Mouse (Mus musculus) hindbrain, postnatal 0 days (tissue): ENCODE data around the gene Dmgdh. TPM values are rescaled to one million over a fixed set of nuclear protein-coding genes. Genes with fewer than 3 reads are reported as not detected.

Source experiments
- ATAC-seq: fragments of 200-750 bp; cut with Nextera tagmentation; 2 replicates; pipeline ENCODE4 v1.8.0; 2017; ENCODE audit warnings: mild to moderate bottlenecking, moderate TSS enrichment, moderate library complexity
- DNase-seq: peaks from one replicate; pipeline ENCODE4 v3.0.0-alpha.2; 2015; ENCODE audit warnings: low spot score
- H3K27ac ChIP-seq: fragments of 300-500 bp; sonication (generic); 2 replicates; pipeline ENCODE4 v1.5.1; 2014; ENCODE audit warnings: mild to moderate bottlenecking
- H3K27me3 ChIP-seq: fragments of 300-500 bp; sonication (generic); 2 replicates; pipeline ENCODE4 v1.6.1; 2014; ENCODE audit warnings: low read length, mixed read lengths; ENCODE audit not compliant: insufficient read depth
- H3K36me3 ChIP-seq: fragments of 300-500 bp; sonication (generic); 2 replicates; pipeline ENCODE4 v1.6.1; 2014; ENCODE audit warnings: low read length, mixed read lengths; ENCODE audit not compliant: insufficient read depth
- H3K4me1 ChIP-seq: fragments of 300-500 bp; sonication (generic); 2 replicates; pipeline ENCODE4 v1.6.1; 2014; ENCODE audit warnings: antibody characterized with exemption, low read length, mixed read lengths; ENCODE audit not compliant: insufficient read depth
- H3K4me2 ChIP-seq: fragments of 300-500 bp; sonication (generic); 2 replicates; pipeline ENCODE4 v1.6.1; 2014; ENCODE audit warnings: low read depth, mild to moderate bottlenecking, low read length, moderate library complexity, mixed read lengths
- H3K4me3 ChIP-seq: fragments of 300-500 bp; sonication (generic); 2 replicates; pipeline ENCODE4 v1.5.1; 2014; ENCODE audit warnings: low read length
- H3K9ac ChIP-seq: fragments of 300-500 bp; sonication (generic); replicated peaks from 2 replicates; pipeline ENCODE4 v1.6.1; 2014; ENCODE audit warnings: mild to moderate bottlenecking, low read length, moderate library complexity, mixed read lengths
- H3K9me3 ChIP-seq: fragments of 300-500 bp; sonication (generic); 2 replicates; pipeline ENCODE4 v1.6.1; 2016; ENCODE audit warnings: low read length, mixed read lengths
- CTCF ChIP-seq: IDR thresholded peaks from 2 replicates; pipeline ENCODE4 v1.5.1; 2016; ENCODE audit warnings: antibody characterized with exemption, control low read depth, low read depth
- WGBS: fragments of 180-500 bp; shearing (Covaris S2); extraction: QIAGEN DNeasy Blood & Tissue Kit; methylation state at CpG from one replicate; pipeline ENCODE4 v1.1.7; 2014; 5-methylcytosine and 5-hydroxymethylcytosine counted together
- polyA plus RNA-seq: library from polyadenylated mRNA; unstranded; fragments of >200 nt; fragmentation: Nextera tagmentation; extraction: Ambion mirVana; gene quantifications from 2 replicates; pipeline ENCODE4 v1.2.1, GENCODE M21; 2015
- total RNA-seq: library from RNA; depleted of rRNA; stranded (reverse); fragments of >200 nt; gene quantifications from 2 replicates; pipeline ENCODE4 v1.2.3, GENCODE M21; 2014

The Dmgdh gene
- total and polyA plus RNA-seq, 2 experiments from 2014 or later: 0.21 to 0.28 TPM

GRCm38 (mm10) chr13:93718948-93719347, 44.7 kb downstream of the Dmgdh start:
- no peak overlapping the region for H3K9ac ChIP-seq
- H3K4me3 ChIP-seq: no peak overlapping the region
- ATAC-seq (no peak), DNase-seq (peak; percentile 91)
- no peak overlapping the region for H3K27ac ChIP-seq
- peak overlapping the region; percentile 21; the same call in 1 of the 2 replicates for H3K4me2 ChIP-seq
- no peaks in the 10 kb centered on the region for H3K4me1 ChIP-seq
- no peaks in the 10 kb centered on the region for H3K36me3 ChIP-seq
- H3K9me3 ChIP-seq: no peaks in the 10 kb centered on the region
- peak; percentile 88 for TF ChIP-seq CTCF
- H3K27me3 ChIP-seq: no peaks in the 10 kb centered on the region
- 3% methylated on average over 7 of the region's 7 CpGs for WGBS

- Histone ChIP-seq H3K27ac (no peak overlapping the region), H3K9ac (no peak overlapping the region), H3K9me3 (no peaks in the 10 kb centered on the region), H3K27me3 (no peaks in the 10 kb centered on the region), H3K4me2 (no peak overlapping the region), H3K36me3 (no peaks in the 10 kb centered on the region), H3K4me1 (no peaks in the 10 kb centered on the region), H3K4me3 (no peak overlapping the region)
- TF ChIP-seq CTCF: no peak
- 66% methylated on average over 4 of the region's 4 CpGs for WGBS
- DNase-seq (no peak), ATAC-seq (no peak)
Observed at GRCm38 (mm10) chr13:93721916-93722315, 47.7 kb downstream of the Dmgdh start.

- DNase-seq (no peak), ATAC-seq (no peak)
- Histone ChIP-seq H3K4me2 (no peak overlapping the region), H3K9ac (no peak overlapping the region), H3K36me3 (no peaks in the 10 kb centered on the region), H3K27me3 (no peaks in the 10 kb centered on the region), H3K9me3 (no peaks in the 10 kb centered on the region), H3K4me3 (no peak overlapping the region), H3K27ac (no peak overlapping the region), H3K4me1 (no peaks in the 10 kb centered on the region)
- no peak for TF ChIP-seq CTCF
- 83% methylated on average over 3 of the region's 3 CpGs for WGBS
Observed at GRCm38 (mm10) chr13:93723455-93723854, 49.2 kb downstream of the Dmgdh start.

GRCm38 (mm10) chr13:93724206-93724605, 50.0 kb downstream of the Dmgdh start:
- H3K9ac ChIP-seq: no peak overlapping the region
- no peaks in the 10 kb centered on the region for H3K36me3 ChIP-seq
- no peaks in the 10 kb centered on the region for H3K4me1 ChIP-seq
- DNase-seq (peak; percentile 40), ATAC-seq (peak; percentile 38; the same call in 1 of the 2 replicates)
- no peak overlapping the region for H3K4me2 ChIP-seq
- H3K9me3 ChIP-seq: no peaks in the 10 kb centered on the region
- no peaks in the 10 kb centered on the region for H3K27me3 ChIP-seq
- no peak overlapping the region for H3K4me3 ChIP-seq
- H3K27ac ChIP-seq: no peak overlapping the region
- 35% methylated on average over 2 of the region's 2 CpGs for WGBS
- peak; percentile 75 for TF ChIP-seq CTCF

- Histone ChIP-seq H3K27me3 (no peaks in the 10 kb centered on the region), H3K9me3 (no peaks in the 10 kb centered on the region), H3K4me2 (no peak overlapping the region), H3K27ac (no peak overlapping the region), H3K4me3 (no peak overlapping the region), H3K4me1 (no peaks in the 10 kb centered on the region), H3K36me3 (no peaks in the 10 kb centered on the region), H3K9ac (no peak overlapping the region)
- 82% methylated on average over 5 of the region's 5 CpGs for WGBS
- no peak for TF ChIP-seq CTCF
- DNase-seq (no peak), ATAC-seq (no peak)
Observed at GRCm38 (mm10) chr13:93735131-93735636, 61.0 kb downstream of the Dmgdh start.

- peak; percentile 34 for DNase-seq
Observed at GRCm38 (mm10) chr13:93744118-93744517, 69.9 kb downstream of the Dmgdh start.

GRCm38 (mm10) chr13:93752597-93753400, 78.6 kb downstream of the Dmgdh start:
- Histone ChIP-seq H3K9ac (no peak overlapping the region), H3K4me2 (peak overlapping the region; percentile 11; the same call in 1 of the 2 replicates), H3K36me3 (no peaks in the 10 kb centered on the region), H3K4me1 (no peaks in the 10 kb centered on the region), H3K27ac (peak overlapping the region; percentile 62; the same call in 1 of the 2 replicates), H3K9me3 (no peaks in the 10 kb centered on the region), H3K4me3 (no peak overlapping the region), H3K27me3 (no peaks in the 10 kb centered on the region)
- no peak for TF ChIP-seq CTCF
- ATAC-seq (peak; percentile 85), DNase-seq (peak; percentile 71)
- 25% methylated on average over 14 of the region's 14 CpGs for WGBS

More at GRCm38 (mm10) chr13:93744118-93744517, 69.9 kb downstream of the Dmgdh start:
- no peaks in the 10 kb centered on the region for H3K4me1 ChIP-seq
- no peak for TF ChIP-seq CTCF
- no peak for ATAC-seq
- no peaks in the 10 kb centered on the region for H3K9me3 ChIP-seq
- no peak overlapping the region for H3K4me3 ChIP-seq
- no peaks in the 10 kb centered on the region for H3K36me3 ChIP-seq
- no peak overlapping the region for H3K9ac ChIP-seq
- H3K27me3 ChIP-seq: no peaks in the 10 kb centered on the region
- no peak overlapping the region for H3K4me2 ChIP-seq
- WGBS: 24% methylated on average over 8 of the region's 8 CpGs
- H3K27ac ChIP-seq: no peak overlapping the region
